Mouse (Mus musculus) kidney, postnatal 25 days (tissue): ENCODE data around the gene Apoa2.

ENCODE experiments used
- DNase-seq, 2 experiments: peaks; one replicate each; pipeline ENCODE4 v3.0.0; 2021; ENCODE audit warnings: mixed read lengths in 2 of 2

Apoa2 gene

DNA sequence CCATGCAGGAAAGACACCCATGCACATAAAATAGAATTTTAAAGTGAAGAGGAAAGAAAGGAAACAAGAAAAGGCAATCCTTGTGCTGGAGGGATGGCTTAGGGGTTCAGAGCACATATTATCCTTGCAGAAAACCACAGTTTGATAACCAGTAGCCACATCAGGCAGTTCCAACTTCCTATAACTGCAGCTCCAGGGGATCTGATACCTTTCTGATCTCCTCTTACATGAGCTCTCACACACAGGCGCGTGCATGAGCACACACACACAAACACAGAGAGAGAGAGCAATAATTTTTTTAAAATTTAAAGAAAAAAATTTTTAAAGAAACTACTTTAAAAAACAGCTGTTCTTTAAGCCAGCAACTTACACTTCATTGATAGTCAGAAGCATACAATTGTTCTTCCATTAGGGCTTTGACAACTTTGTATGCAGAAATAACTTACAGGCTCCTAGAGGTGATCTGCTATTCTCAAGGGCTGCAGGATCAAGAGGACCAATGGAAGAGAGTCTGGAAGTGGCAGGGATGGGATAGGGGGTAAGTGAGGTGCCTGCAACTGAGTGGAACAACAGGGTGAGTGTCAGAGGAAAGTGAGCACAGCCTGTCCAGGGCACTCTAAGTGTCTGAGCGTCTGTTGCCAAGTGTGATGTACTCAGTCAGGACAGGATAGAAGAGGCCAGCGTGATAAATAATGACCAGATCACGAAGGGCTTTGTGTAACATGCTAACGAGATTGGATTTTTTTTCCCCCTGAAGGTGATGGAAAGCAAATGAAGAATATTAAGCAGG, 19.0 kb upstream of the Apoa2 start:
- no peak for DNase-seq

GRCm38 (mm10) chr1:171209409-171209808, 15.4 kb upstream of the Apoa2 start:
- DNase-seq: no peak

- DNase-seq: no peak
Observed at GRCm38 (mm10) chr1:171212854-171213253, 12.0 kb upstream of the Apoa2 start.

GRCm38 (mm10) chr1:171213801-171214496, 10.9 kb upstream of the Apoa2 start, which contains the start of gene Nr1i3:
Nr1i3 (plus strand) TSS chr1:171213970.
- DNase-seq: peak in 1 of 2 experiments; percentile 76

DNA sequence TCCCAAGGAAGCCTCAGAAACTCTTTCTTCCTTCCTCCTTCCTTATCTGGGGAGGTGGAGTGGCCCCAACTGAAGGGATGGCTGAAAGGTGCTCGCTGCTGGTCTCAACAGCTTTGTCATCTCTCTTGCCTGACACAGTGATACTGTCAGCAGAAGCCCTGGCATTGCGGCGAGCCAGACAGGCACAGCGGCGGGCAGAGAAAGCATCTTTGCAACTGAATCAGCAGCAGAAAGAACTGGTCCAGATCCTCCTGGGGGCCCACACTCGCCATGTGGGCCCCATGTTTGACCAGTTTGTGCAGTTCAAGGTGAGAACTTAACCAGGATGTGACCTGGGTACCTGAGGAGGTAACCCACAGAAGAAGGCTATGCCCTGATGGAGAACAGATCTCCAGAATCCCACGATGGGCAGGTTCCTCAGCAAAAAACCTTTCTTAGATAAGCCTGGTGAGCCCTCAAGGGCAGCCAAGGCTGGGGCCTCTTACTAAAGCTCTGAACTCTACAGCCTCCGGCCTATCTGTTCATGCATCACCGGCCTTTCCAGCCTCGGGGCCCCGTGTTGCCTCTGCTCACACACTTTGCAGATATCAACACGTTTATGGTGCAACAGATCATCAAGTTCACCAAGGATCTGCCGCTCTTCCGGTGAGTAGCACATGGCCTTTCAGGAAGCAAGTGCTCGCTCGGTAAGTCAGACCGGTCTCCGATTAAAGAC, 8.5 kb upstream of the Apoa2 start:
- DNase-seq: no peak

DNA sequence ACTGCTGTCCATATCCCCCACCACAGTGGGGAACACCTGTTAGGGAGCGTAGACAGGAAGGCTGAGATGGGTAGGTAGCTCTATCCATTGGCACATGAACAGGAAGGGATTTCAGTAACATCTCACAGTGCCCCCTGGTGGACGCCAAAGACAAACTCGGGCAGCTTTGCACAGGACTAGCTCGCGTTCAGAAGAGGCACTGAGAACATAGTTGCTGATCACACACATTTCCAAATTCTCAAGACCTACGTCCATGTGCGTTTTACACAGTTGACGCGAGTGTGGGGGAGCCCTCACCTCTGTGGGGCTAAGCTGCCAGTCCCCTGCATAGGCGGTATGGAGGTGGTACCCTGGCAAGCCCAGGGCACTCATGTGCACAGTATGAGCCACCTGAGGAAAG, 4.0 kb upstream of the Apoa2 start:
- peak; percentile 88 to 93 for DNase-seq

DNA sequence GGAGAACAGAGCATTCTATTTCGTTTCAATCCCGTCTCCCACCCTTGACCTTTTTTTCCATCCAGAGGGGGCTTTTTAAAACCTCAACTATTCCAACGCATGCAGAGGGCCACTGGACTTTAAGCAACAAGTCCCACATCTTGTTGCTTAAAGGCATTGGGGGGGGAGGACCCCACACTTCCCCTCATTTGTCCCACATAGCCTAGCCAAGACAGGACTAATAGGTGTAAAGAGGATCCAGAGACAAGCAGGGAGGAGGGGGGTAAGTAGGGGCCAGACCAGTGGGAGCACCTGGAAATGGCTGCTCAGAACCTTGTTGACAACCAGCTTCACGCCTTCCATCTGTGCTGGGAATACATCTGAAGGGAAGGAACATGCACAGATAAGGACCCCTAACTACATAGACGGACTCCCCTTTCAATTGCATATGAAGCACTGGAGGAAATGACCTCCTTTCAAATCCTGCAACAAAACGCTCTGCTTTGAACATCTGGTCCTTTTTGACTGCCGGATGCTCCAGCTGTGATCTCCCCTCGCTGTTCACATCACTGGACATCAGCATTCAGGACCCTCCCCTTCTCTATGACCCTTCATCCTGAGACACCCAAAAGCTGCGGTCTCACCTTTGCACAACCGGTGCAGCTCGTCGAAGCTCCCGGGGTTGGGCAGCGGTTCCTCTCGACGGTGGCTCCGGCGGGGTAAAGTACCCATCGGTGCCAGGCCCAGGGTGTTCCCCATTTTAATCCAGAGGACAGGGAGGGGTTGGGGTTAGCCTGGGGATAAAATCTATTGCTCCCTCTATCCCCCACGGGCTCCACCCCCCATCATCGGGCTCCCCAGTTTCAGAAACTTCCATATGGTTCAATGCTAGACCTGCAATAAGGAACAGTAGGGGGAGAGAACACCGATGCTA, 3.3 kb upstream of the Apoa2 start:
- DNase-seq: peak in 1 of 2 experiments; percentile 51

GRCm38 (mm10) chr1:171222238-171223155, 2.4 kb upstream of the Apoa2 start, which contains the start of gene Tomm40l:
Tomm40l (minus strand) TSS chr1:171222514.
- peak; percentile 94 to 99 for DNase-seq

DNA sequence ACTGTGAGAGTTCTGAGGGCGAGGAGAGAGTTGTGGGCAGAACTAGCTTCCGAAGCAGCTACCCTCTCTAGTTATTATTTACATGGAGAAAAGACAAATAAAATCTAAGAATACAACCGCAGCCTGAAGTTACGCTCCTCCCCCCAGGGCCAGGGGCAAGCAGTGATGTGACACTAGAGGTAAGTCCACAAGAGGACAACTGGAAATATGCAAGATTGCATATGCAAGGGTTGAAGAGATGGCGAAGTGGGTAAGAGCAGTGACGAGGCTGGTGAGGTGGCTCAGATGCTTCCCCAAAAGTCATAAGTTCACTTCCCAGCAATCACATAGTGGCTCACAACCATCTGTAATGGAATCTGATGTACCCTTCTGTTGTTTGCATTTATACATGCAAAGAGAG, 1.7 kb upstream of the Apoa2 start:
- no peak for DNase-seq

DNA sequence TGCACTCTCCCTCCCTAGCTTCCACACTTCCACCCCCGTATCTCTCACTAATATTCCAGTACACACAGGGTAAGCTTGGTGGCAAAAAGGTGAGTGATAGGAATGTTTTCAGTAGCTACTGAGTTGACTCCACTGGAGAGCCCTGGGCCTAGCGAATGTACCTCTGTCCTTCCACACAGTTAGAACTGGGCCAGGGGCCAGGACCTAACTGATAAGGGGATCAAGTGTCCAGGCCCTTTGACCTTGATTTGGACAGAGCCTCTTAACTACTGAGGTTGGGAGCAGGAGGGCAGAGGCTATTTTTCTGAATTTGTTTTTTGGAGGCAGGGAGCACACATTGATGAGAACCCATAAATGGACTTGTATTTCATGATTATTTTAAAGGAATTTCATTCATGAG, 1.1 kb upstream of the Apoa2 start:
- peak; percentile 64 to 73 for DNase-seq

DNA sequence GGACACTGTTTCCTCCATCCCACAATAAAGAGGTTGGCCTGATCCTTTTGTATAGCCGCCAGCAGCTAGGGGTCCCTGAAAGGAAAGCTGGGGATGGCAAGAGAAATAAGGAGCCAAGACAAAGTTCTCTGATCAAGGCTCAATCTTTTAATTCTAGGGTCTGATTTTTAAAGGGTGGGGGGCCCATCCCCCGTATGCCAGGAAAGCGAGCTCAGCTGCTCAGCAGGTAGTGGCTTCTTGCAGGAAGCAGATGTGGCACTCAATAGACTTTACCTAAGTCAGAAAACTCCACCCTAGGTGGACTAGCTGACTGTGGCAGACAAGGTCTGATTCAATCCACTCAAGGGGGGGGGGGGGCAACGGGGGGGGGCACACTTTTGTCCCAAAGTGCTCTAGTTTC, 1.9 kb downstream of the Apoa2 start:
- peak in 1 of 2 experiments; percentile 21 for DNase-seq

- DNase-seq: no peak
Observed at GRCm38 (mm10) chr1:171227879-171228278, 3.0 kb downstream of the Apoa2 start.

DNA sequence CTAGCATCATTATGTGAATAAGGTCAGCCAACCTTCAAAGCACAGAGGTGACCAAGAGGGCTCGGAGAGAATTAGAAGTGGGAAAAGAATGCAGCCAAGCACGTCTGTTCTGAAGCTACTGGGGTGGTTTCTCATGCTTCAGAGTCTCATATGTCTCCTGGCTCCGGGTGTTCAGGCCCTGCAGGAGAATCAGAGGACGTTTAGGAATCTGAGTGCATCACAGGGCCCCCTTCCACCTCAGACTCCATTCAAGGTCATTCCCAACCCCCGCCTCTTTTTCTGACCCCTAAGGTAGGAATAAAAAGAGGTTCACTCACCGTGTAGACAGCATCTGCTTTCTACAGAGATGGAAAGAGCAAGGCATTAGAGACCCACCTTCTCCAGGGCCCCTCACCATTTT, 4.9 kb downstream of the Apoa2 start:
- no peak for DNase-seq

GRCm38 (mm10) chr1:171230215-171230614, 5.4 kb downstream of the Apoa2 start:
- DNase-seq: no peak

GRCm38 (mm10) chr1:171231844-171232243, 7.0 kb downstream of the Apoa2 start:
- no peak for DNase-seq

DNA sequence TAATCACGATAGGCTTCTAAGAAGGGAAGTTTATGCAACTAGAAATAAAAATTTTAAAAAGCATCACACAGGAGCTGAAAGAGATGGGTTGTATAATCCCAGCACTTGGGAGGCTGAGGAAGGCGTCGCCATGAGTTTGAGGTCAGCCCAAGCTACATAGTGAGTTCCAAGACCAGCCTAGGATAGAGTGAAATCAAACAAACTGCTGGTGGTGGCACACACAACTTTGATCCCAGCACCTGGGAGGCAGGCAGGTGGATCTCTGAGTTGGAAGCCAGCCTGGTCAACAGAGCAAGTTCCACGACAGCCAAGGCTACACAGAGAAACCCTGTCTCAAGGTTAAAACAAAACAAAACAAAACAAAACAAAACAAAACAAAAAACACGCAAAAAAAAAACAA, 7.5 kb downstream of the Apoa2 start:
- no peak for DNase-seq

DNA sequence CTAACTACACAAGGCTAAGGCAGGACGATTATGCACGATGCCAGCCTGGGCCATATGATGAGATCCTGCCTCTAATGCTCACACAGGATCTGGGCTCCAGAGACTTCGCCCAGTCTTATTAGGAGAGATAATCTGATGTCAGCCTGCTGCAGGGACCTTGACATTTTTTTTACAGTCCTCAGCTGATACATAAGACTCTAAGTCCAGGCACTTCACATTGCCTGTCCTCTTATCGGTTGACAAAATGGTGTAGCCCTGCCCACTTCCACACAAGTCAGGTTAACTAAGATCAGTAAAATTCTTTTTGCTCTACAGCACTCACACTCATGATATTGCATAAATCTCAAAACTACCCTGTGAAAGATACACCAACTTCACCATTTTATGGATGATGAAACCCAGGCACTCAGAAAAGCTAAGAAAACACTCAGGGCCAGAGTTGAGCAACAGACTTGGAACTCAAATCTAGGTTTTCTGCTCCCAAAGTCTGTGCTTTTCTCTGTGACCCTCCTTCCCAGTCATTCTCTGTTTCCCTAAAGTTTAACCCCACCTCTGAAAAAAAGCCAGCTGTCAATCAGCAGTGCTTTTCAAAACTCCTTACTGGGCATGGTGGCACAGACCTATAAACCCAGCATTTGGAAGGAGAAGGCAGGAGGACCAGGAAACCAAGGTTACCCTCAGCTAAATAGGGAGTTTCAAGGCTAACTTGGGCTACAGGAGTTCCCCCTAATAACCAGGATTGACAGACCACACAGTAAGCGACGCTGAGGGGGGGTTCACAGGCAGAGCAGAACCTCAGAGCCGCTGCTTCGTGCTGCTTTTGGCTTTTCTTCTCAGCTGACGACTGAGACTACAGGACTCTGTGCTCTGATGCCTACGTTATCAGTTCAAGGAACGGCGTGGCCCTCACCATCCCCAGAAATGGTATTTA, 8.2 kb downstream of the Apoa2 start:
- DNase-seq: no peak

- DNase-seq: no peak
Observed at GRCm38 (mm10) chr1:171234126-171234525, 9.3 kb downstream of the Apoa2 start, which contains the start of gene Fcer1g. Fcer1g (minus strand) TSS chr1:171234365.

- no peak for DNase-seq
Observed at GRCm38 (mm10) chr1:171234538-171234937, 9.7 kb downstream of the Apoa2 start.

DNA sequence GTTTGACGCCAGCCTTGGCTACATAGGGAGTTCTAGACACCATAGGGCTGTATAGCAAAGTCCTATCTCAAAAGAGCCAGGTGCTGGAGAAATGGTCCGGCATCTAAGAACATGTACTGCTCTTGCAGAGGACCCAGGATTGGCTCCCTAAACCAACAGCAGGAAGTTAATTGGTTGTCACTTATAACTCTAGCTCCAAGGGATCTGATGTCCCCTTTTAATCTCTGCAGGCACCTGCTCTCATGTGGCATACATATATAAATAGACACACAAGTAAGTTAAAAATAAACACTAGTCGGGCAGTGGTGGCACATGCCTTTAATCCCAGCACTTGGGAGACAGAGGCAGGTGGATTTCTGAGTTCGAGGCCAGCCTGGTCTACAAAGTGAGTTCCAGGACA, 10.9 kb downstream of the Apoa2 start:
- DNase-seq: no peak
